Mouse (Mus musculus) layer of hippocampus, postnatal 36 days (tissue): ENCODE measurements at regions not wholly inside any gene's neighbourhood (a gene's known extent, or its start where the extent isn't known, plus 50 kb on each side); places are given as distances from the start of the nearest gene placed in this dataset.

Source experiments
- DNase-seq, 2 experiments: peaks; one replicate each; pipeline ENCODE4 v3.0.0; 2022

DNA sequence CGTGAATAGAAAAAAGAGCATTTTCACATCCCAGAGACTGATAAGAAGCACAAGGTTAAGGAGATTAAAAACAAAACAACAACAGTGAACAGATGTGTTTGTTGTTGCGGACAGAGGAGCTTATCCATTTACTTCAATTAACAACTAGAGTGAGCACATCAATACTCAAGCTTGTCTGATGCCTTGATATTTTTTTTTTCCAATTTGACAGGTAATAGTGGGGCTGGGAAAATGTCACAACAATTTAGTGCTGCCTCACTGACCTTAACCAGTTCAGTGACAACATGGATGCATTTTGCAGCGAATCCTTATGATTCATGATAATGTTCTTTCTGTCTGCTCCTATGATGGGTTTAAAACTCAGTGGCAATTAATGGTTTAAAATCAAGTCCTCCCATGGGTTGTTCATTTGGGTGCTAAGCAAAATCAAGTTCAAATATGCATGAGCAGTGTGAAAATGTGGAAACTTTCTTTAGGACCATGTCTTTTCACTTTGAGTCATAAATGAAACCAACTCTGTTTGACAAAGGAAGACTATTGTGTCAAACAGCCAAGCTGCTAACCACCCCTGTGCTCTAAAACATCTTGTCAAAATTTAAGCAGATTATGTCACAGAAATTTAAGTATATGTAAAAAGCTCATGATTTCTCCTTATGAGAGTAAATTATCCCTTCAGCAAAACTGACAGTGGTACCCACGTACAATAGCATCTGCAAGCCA, 641.0 kb downstream of the Car8 start:
- no peak for DNase-seq

DNA sequence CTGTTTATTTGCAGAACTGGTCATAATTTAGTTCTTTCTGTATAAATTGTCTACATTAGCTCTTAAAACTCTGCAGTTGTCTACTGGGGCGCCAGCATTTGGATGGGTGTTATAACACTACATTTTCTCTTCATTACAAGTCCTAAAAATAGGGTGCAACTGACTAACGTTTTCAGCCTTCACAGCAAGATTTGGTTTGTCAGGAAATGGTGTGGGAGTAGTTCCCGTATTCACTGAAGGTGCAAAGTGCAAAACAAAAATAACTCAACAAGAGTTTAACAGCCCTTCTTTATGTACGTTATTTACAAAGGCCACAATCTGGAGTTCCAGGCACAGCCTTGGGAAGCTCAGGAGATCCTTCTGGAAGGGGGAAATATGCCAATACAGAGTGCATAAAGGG, 642.7 kb downstream of the Car8 start:
- peak in 1 of 2 experiments; percentile 8 for DNase-seq

DNA sequence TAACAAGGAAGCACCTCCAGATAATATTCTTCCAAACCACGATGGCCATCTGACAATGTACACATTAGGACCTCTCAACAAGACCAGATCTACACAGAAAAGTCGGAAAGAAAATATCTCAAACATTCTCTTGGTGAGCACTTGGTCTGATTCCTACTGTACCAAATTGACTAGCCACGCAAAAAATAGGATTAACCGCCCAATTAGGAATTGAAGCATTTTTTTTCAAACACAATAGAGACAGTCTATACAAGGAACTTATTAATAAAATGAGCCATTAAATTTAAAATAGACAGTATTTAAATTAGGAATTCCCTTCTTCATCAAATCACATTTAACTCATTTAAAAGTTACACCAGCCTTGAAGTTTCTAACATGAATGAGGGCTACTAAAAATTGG, 655.0 kb downstream of the Car8 start:
- no peak for DNase-seq

DNA sequence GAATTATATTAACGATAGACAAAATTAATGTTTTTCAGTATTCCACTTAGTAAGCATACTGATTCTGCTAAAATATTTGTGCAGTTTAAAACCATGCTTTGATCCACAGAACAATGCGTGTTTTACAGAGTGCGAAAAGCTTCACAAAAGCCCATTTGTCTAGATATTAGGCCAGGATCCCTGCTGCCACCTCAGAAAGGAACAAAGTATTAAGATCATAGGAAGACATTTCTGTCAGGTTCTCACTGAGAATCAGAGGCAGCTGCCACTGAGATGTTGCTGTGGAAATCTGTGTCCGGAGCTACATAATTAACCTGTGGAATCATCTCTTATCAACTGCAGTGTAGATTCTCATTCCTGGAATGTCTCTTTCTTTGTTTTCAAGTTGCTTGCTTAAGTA, 656.9 kb downstream of the Car8 start:
- DNase-seq = no peak

- no peak for DNase-seq
Observed at GRCm38 (mm10) chr4:7581220-7581916, 657.5 kb downstream of the Car8 start.

GRCm38 (mm10) chr4:7580554-7581219, 658.2 kb downstream of the Car8 start:
- peak; percentile 21 to 40 for DNase-seq

- DNase-seq = no peak
Observed at GRCm38 (mm10) chr4:7574011-7574410, 664.8 kb downstream of the Car8 start.

GRCm38 (mm10) chr4:7567687-7568393, 671.0 kb downstream of the Car8 start:
- no peak for DNase-seq

GRCm38 (mm10) chr4:7559867-7560832, 678.7 kb downstream of the Car8 start:
- DNase-seq = no peak

DNA sequence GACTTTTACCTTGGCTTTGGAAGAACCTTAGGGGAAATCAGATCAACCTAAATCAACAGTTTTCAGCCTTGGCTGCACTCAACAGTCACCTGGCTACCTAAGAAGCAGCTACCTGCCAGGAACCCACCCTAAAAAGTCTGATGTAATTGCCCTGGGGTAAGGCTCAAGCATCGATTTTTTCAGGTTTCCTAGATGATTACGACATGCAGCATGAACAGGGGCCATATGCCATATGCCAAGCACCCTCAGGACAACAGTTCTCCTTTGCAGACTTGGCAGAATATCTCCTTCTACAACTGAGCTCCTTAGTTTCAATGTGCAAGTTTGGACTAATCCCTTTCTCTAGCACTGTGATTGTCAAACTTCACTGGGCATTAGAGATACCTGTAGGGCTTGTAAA, 680.1 kb downstream of the Car8 start:
- no peak for DNase-seq

DNA sequence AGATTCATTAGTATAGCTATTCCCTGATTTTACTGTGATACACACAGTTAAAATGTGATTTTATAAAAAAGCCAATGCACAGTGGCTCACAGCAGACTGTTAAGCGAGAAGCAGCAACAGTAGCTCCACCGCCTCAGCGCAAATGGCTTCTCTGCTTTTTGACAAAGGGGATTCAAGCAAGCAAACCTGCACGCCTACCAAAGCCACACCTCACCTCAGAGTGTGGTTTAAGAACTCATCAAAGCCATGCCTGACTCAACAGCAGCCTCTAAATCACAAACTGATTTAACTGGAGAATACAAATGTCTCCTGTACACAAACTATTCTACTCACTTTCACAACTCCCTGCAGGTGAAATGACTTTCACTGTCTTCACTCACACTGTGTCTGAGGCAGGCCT, 704.5 kb downstream of the Car8 start:
- DNase-seq = no peak

- no peak for DNase-seq
Observed at GRCm38 (mm10) chr4:7527718-7528117, 711.1 kb downstream of the Car8 start.

GRCm38 (mm10) chr4:7513081-7513480, 725.8 kb downstream of the Car8 start:
- no peak for DNase-seq

DNA sequence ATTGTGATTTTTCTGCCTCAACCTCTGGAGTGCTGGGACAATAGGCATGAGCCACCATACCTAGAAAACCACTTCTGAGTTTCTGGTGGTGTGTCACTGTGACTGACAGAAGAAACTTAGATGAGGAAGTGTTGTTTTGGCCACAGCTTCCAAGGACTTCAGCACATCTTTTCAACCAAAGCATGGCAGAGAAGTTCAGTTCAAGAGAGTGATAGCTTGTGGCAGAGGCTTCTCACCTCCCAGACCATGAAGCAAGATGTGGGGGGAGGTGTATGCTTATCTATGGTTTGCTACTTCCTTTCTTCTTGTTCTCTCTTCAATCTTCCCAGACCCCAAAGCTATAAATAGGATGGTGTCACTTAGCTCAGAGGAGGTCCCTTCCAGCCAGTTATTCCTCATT, 753.3 kb downstream of the Car8 start:
- DNase-seq = no peak

DNA sequence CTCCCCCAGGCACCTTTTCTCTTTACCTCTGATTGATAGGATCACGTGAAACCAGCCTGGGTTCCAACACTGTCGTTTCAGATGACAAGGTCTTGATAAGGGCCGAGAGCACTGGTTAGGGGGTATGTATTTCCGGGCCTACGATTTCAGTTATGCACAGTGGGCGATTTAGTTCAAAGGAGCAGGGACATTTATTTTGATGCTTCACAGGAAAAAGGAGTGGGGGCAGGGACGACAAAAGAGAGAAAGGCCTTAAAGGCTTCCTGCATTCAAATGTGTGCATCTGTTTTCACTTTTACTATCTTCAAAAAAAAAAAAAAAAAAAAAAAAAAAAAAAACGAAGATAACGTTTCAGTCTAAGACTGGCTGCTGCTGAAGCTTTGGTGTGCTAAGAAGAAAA, 783.7 kb downstream of the Car8 start:
- DNase-seq = no peak

DNA sequence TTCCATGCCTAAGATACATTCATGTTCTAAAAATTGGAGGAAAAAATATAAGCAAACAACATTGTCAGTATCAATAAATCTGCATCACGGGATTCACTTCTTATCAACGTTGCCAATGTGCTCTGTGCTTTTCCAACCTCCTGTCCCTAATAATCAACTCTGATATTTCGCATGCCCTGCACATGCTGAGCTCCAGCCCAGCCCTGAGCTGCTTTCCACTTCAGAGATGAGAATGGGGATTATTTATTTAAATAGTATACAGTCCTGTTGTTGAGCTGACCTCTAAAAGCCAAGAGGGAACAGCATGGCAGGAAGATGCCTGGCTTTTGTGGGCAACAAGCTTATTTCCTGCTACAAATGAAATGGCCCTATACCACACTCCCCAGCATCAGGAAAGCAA, 786.2 kb downstream of the Car8 start:
- DNase-seq = no peak

GRCm38 (mm10) chr4:7450991-7451390, 787.9 kb downstream of the Car8 start:
- no peak for DNase-seq

DNA sequence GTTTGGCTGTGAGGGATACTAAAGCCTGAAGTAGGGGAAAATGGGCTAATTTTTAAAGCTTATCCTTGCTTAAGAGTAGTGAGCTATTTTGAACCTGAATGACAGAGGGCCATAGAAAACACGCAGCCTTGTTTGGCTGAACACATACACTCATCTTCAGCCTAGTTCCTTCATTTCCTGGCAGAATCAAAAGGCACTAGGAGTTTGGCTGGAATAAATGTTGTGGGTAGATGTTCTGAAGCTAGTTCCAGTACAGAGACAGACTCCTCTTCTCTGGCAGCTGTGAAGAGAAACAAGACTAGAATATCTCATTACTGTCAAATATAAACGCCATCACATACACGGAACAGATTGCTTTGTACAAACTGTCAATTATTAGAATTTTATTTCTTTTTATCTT, 809.5 kb downstream of the Car8 start:
- peak; percentile 8 to 21 for DNase-seq

DNA sequence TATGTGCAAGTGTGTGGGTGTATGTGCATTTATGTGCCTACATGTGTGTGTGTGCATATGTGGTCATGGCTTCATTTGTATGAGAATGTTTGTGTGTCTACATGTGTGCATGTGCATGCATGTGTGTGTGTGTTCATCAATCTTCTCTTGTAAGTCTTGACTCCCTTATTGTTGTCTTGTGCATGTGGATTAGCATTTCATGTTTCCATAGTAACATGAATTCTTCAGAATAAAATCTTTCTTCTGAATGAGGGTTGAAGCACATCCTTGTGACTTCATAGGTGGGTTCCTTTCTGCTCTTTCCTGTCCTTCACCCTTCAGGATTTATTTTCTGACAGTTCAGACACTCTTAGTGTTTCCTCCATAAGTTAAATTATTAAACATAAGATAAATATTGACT, 814.8 kb downstream of the Car8 start:
- no peak for DNase-seq

- DNase-seq = no peak
Observed at GRCm38 (mm10) chr4:7423204-7423603, 815.6 kb downstream of the Car8 start.

- no peak for DNase-seq
Observed at GRCm38 (mm10) chr4:7422787-7423186, 816.1 kb downstream of the Car8 start.

- DNase-seq = no peak
Observed at GRCm38 (mm10) chr4:7414301-7414700, 824.5 kb downstream of the Car8 start.
